Mouse (Mus musculus): ENCODE measurements around the gene Gm28230.
A peak's percentile ranks its signal among the peaks of the same experiment; 100 is the strongest.

Gm28230 gene

GRCm38 (mm10) chr2:74691022-74691951, 35.2 kb upstream of the Gm28230 start, which contains the start of gene Hoxd10:
Gene Hoxd10 (plus strand): TSS chr2:74691924.
- no peak for DNase-seq (ENCODE audit: low spot score)

- no peak for DNase-seq (ENCODE audit: low spot score)
These were observed 34.3 kb upstream of the Gm28230 start for GRCm38 (mm10) chr2:74691995-74692807.

GRCm38 (mm10) chr2:74692808-74693431, 33.6 kb upstream of the Gm28230 start:
- no peak for DNase-seq (ENCODE audit: low spot score)

- no peak for DNase-seq (ENCODE audit: low spot score)
These were observed 33.1 kb upstream of the Gm28230 start for GRCm38 (mm10) chr2:74693432-74693827.

- DNase-seq (ENCODE audit: low spot score), result no peak
These were observed 32.5 kb upstream of the Gm28230 start for GRCm38 (mm10) chr2:74694066-74694465.

- no peak for DNase-seq (ENCODE audit: low spot score)
These were observed 31.1 kb upstream of the Gm28230 start for GRCm38 (mm10) chr2:74695383-74695782.

- DNase-seq (ENCODE audit: low spot score), result no peak
These were observed 30.6 kb upstream of the Gm28230 start for GRCm38 (mm10) chr2:74695813-74696430.

GRCm38 (mm10) chr2:74696442-74697335, 29.8 kb upstream of the Gm28230 start:
- DNase-seq (ENCODE audit: low spot score), result no peak

GRCm38 (mm10) chr2:74697567-74698121, 28.9 kb upstream of the Gm28230 start, which contains the start of gene Hoxd9:
Gene Hoxd9 (plus strand): TSS chr2:74697727.
- DNase-seq (ENCODE audit: low spot score), result no peak

- DNase-seq (ENCODE audit: low spot score), result no peak
These were observed 28.1 kb upstream of the Gm28230 start for GRCm38 (mm10) chr2:74698201-74699052.

GRCm38 (mm10) chr2:74699053-74699430, 27.5 kb upstream of the Gm28230 start:
- no peak for DNase-seq (ENCODE audit: low spot score)

GRCm38 (mm10) chr2:74699664-74700545, 26.6 kb upstream of the Gm28230 start:
- DNase-seq (ENCODE audit: low spot score), result no peak

GRCm38 (mm10) chr2:74700546-74701112, 25.9 kb upstream of the Gm28230 start:
- no peak for DNase-seq (ENCODE audit: low spot score)

GRCm38 (mm10) chr2:74701949-74702819, 24.3 kb upstream of the Gm28230 start:
- peak; percentile 74 for DNase-seq (ENCODE audit: low spot score)

GRCm38 (mm10) chr2:74702820-74703219, 23.7 kb upstream of the Gm28230 start:
- DNase-seq (ENCODE audit: low spot score), result no peak

- DNase-seq (ENCODE audit: low spot score), result no peak
These were observed 23.2 kb upstream of the Gm28230 start for GRCm38 (mm10) chr2:74703317-74703716.

- DNase-seq (ENCODE audit: low spot score), result no peak
These were observed 22.7 kb upstream of the Gm28230 start for GRCm38 (mm10) chr2:74703720-74704392.

Measured in layer of hippocampus, adult 11-12 months (tissue).